Mouse (Mus musculus): ENCODE data around the gene Abat. TPM values are rescaled to one million over a fixed set of nuclear protein-coding genes. Genes with fewer than 3 reads are reported as not detected.
A peak's percentile ranks its signal among the peaks of the same experiment; 100 is the strongest.

Gene Abat
- polyA plus RNA-seq, 1 experiment from 2014 or later, result 112 TPM

GRCm38 (mm10) chr16:8645546-8645945, 132.3 kb downstream of the Abat start:
- no peaks in the 10 kb centered on the region for H3K4me1 ChIP-seq
- H3K36me3 ChIP-seq, result peaks cover 75% of the 10 kb centered on the region
- no peak overlapping the region for H3K27ac ChIP-seq
- no peaks in the 10 kb centered on the region for H3K27me3 ChIP-seq (replicated peaks)
- no peaks in the 10 kb centered on the region for H3K9me3 ChIP-seq
- no peak overlapping the region for H3K9ac ChIP-seq
- 81% methylated on average over 6 of the region's 6 CpGs for WGBS
- H3K4me2 ChIP-seq (replicated peaks), result no peak overlapping the region
- ATAC-seq (ENCODE audit: low FRiP score, low read depth), result no peak
- no peak overlapping the region for H3K4me3 ChIP-seq

GRCm38 (mm10) chr16:8650007-8650406, 136.8 kb downstream of the Abat start:
- H3K4me2 ChIP-seq (replicated peaks), result no peak overlapping the region
- H3K36me3 ChIP-seq, result peaks cover 88% of the 10 kb centered on the region
- ATAC-seq (ENCODE audit: low FRiP score, low read depth), result no peak

GRCm38 (mm10) chr16:8655108-8655507, 141.9 kb downstream of the Abat start:
- no peaks in the 10 kb centered on the region; the same call in 1 of the 2 replicates for H3K4me1 ChIP-seq
- H3K27ac ChIP-seq, result no peak overlapping the region
- ATAC-seq (ENCODE audit: low FRiP score, low read depth), result no peak
- no peak overlapping the region for H3K4me3 ChIP-seq
- no peaks in the 10 kb centered on the region for H3K27me3 ChIP-seq (replicated peaks)
- H3K9ac ChIP-seq, result no peak overlapping the region
- no peak overlapping the region for H3K4me2 ChIP-seq (replicated peaks)
- 82% methylated on average over 6 of the region's 6 CpGs for WGBS
- H3K36me3 ChIP-seq, result peaks cover 82% of the 10 kb centered on the region
- H3K9me3 ChIP-seq, result no peaks in the 10 kb centered on the region

More at GRCm38 (mm10) chr16:8650007-8650406, 136.8 kb downstream of the Abat start:
- Histone ChIP-seq H3K9ac (no peak overlapping the region), H3K27me3 (replicated peaks) (no peaks in the 10 kb centered on the region), H3K27ac (no peak overlapping the region), H3K4me3 (no peak overlapping the region), H3K4me1 (no peaks in the 10 kb centered on the region), H3K9me3 (no peaks in the 10 kb centered on the region)
- WGBS, result 93% methylated on average over 3 of the region's 3 CpGs

DNA sequence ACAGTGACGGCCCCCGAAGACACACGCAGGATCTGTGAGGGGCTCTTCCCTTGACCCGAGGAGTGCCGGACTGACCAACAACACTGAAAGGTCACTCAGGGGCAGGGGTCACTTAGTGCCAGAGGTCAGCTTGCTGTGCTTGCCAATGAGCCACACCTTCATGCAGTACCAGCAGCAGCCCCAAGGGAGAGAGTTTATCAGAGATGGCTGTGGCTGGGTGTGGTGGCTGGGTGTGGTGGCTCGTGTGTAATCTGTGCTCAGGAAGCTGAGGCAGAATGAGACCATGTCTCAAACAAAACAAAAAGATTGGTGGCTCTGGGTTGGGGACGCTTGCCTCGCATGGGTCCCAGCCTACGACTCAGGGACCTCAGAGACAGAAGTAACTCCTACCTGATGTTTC, 142.4 kb downstream of the Abat start:
- no peak overlapping the region for H3K9ac ChIP-seq
- WGBS, result 88% methylated on average over 9 of the region's 9 CpGs
- ATAC-seq (ENCODE audit: low FRiP score, low read depth), result peak; percentile 17; the same call in 1 of the 2 replicates
- H3K27me3 ChIP-seq (replicated peaks), result no peaks in the 10 kb centered on the region
- no peak overlapping the region for H3K4me2 ChIP-seq (replicated peaks)
- H3K36me3 ChIP-seq, result peaks cover 85% of the 10 kb centered on the region
- H3K4me1 ChIP-seq, result no peaks in the 10 kb centered on the region; the same call in 1 of the 2 replicates
- no peak overlapping the region for H3K4me3 ChIP-seq
- no peak overlapping the region for H3K27ac ChIP-seq
- H3K9me3 ChIP-seq, result no peaks in the 10 kb centered on the region

GRCm38 (mm10) chr16:8656256-8656655, 143.0 kb downstream of the Abat start:
- H3K9ac ChIP-seq, result no peak overlapping the region
- H3K4me2 ChIP-seq (replicated peaks), result no peak overlapping the region
- H3K4me3 ChIP-seq, result no peak overlapping the region
- WGBS, result 81% methylated on average over 2 of the region's 2 CpGs
- no peaks in the 10 kb centered on the region for H3K27me3 ChIP-seq (replicated peaks)
- no peak overlapping the region for H3K27ac ChIP-seq
- no peaks in the 10 kb centered on the region for H3K9me3 ChIP-seq
- ATAC-seq (ENCODE audit: low FRiP score, low read depth), result no peak
- no peaks in the 10 kb centered on the region; the same call in 1 of the 2 replicates for H3K4me1 ChIP-seq
- H3K36me3 ChIP-seq, result peaks cover 84% of the 10 kb centered on the region

DNA sequence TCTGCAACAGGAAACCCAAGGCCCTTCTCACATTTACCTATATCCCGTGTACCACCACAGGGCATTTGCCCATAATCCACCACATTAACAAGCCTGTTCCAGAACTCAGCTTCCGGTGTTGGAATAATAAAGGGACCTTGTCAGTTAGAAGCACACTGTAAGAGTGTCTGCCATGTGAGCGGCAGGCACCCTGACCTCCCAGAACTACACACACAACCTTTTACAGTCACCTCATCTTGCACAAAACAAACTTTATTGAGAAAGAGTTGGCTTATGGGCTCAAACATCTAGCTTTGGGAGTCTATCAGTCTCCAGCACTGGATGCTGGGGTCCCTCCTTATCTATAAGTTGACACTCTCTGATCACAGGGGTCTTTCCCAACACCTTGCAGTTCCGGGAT, 145.1 kb downstream of the Abat start:
- Histone ChIP-seq H3K9ac (no peak overlapping the region), H3K9me3 (no peaks in the 10 kb centered on the region), H3K4me2 (replicated peaks) (no peak overlapping the region), H3K36me3 (peaks cover 86% of the 10 kb centered on the region), H3K27ac (no peak overlapping the region), H3K4me3 (no peak overlapping the region), H3K27me3 (replicated peaks) (no peaks in the 10 kb centered on the region), H3K4me1 (peaks cover 6% of the 10 kb centered on the region)
- ATAC-seq (ENCODE audit: low FRiP score, low read depth), result no peak
- 84% methylated on average over 4 of the region's 4 CpGs for WGBS

- ATAC-seq (ENCODE audit: low FRiP score, low read depth), result no peak
- H3K9me3 ChIP-seq, result no peaks in the 10 kb centered on the region
Measured at GRCm38 (mm10) chr16:8658764-8659163, 145.5 kb downstream of the Abat start.

DNA sequence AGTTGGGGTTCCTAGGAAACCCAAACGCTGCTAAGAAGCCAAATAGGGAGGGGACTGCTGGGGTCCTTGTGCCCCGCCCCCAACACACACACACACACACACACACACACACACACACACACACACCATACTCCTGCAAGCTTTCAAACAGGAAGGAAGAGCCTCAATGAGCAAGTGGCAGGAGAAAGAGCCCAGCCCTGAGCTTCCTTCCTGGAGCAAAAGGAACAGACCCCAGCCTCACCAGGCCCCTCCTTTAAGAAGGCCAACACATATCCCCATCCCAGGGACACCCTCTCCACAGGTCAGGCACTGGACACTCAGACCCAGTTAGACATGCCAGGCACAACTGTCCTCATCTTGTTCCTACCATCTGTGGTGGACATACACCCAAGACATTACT, 149.8 kb downstream of the Abat start:
- Histone ChIP-seq H3K9me3 (no peaks in the 10 kb centered on the region), H3K36me3 (peaks cover 70% of the 10 kb centered on the region), H3K27ac (no peak overlapping the region), H3K4me3 (no peak overlapping the region), H3K9ac (no peak overlapping the region), H3K4me2 (replicated peaks) (no peak overlapping the region), H3K27me3 (replicated peaks) (no peaks in the 10 kb centered on the region), H3K4me1 (peaks cover 43% of the 10 kb centered on the region)
- no peak for ATAC-seq (ENCODE audit: low FRiP score, low read depth)
- WGBS, result 73% methylated on average over 2 of the region's 2 CpGs

More at GRCm38 (mm10) chr16:8658764-8659163, 145.5 kb downstream of the Abat start:
- Histone ChIP-seq H3K36me3 (peaks cover 86% of the 10 kb centered on the region), H3K9ac (no peak overlapping the region), H3K27me3 (replicated peaks) (no peaks in the 10 kb centered on the region), H3K4me2 (replicated peaks) (no peak overlapping the region), H3K27ac (no peak overlapping the region), H3K4me3 (no peak overlapping the region), H3K4me1 (peaks cover 8% of the 10 kb centered on the region)
- 90% methylated on average over 4 of the region's 4 CpGs for WGBS

- Histone ChIP-seq H3K36me3 (peaks cover 65% of the 10 kb centered on the region), H3K9ac (no peak overlapping the region; the same call in 1 of the 2 replicates), H3K4me1 (peaks cover 52% of the 10 kb centered on the region), H3K9me3 (no peaks in the 10 kb centered on the region), H3K27me3 (replicated peaks) (no peaks in the 10 kb centered on the region), H3K4me3 (no peak overlapping the region), H3K27ac (no peak overlapping the region), H3K4me2 (replicated peaks) (0 out of 2 replicates have a peak overlapping the region, but pooled peaks have one; percentile 5)
- no peak for ATAC-seq (ENCODE audit: low FRiP score, low read depth)
- 81% methylated on average over 24 of the region's 24 CpGs for WGBS
Measured at GRCm38 (mm10) chr16:8663606-8664539, 150.6 kb downstream of the Abat start.

- Histone ChIP-seq H3K9ac (no peak overlapping the region), H3K27ac (no peak overlapping the region), H3K27me3 (replicated peaks) (no peaks in the 10 kb centered on the region), H3K4me3 (no peak overlapping the region), H3K36me3 (peaks cover 52% of the 10 kb centered on the region), H3K4me1 (peaks cover 66% of the 10 kb centered on the region), H3K9me3 (no peaks in the 10 kb centered on the region), H3K4me2 (replicated peaks) (no peak overlapping the region)
- no peak for ATAC-seq (ENCODE audit: low FRiP score, low read depth)
- WGBS, result 86% methylated on average over 5 of the region's 5 CpGs
Measured at GRCm38 (mm10) chr16:8665367-8665766, 152.1 kb downstream of the Abat start.

- WGBS, result 73% methylated on average over 2 of the region's 2 CpGs
- Histone ChIP-seq H3K4me3 (no peak overlapping the region), H3K27me3 (replicated peaks) (no peaks in the 10 kb centered on the region), H3K4me1 (peaks cover 73% of the 10 kb centered on the region), H3K4me2 (replicated peaks) (no peak overlapping the region), H3K9me3 (no peaks in the 10 kb centered on the region), H3K9ac (no peak overlapping the region), H3K27ac (no peak overlapping the region), H3K36me3 (peaks cover 43% of the 10 kb centered on the region)
- ATAC-seq (ENCODE audit: low FRiP score, low read depth), result no peak
Measured at GRCm38 (mm10) chr16:8666452-8666851, 153.2 kb downstream of the Abat start.

- Histone ChIP-seq H3K27me3 (replicated peaks) (no peaks in the 10 kb centered on the region), H3K4me2 (replicated peaks) (peak overlapping the region; percentile 21), H3K9ac (peak overlapping the region; percentile 33; the same call in 1 of the 2 replicates), H3K4me3 (no peak overlapping the region), H3K9me3 (no peaks in the 10 kb centered on the region), H3K4me1 (peaks cover 73% of the 10 kb centered on the region), H3K27ac (no peak overlapping the region), H3K36me3 (peaks cover 35% of the 10 kb centered on the region)
- WGBS, result 85% methylated on average over 7 of the region's 7 CpGs
- no peak for ATAC-seq (ENCODE audit: low FRiP score, low read depth)
Measured at GRCm38 (mm10) chr16:8667261-8667660, 154.0 kb downstream of the Abat start.

Data from neural tube, embryonic 12.5 days (tissue).